27 mouse cellular contexts compared by ENCODE assay signal in genomic region chr2:181657441-181657840, GRCm38 (mm10). TPM values are rescaled to one million over a fixed set of nuclear protein-coding genes. Genes with fewer than 3 reads are reported as not detected.
"Had no signal": no experiment of that assay in that cellular context is flagged by ENCODE, and none has a peak within 500 bp of the region (broad histone marks: within the 10 kb centered on the region; RNA-seq: fewer than 3 reads in every experiment).

No protein-coding gene starts in this region.

- H3K27ac ChIP-seq: intestine, embryonic 15.5 days; left cerebral cortex, adult 2 months; liver, embryonic 13.5 days; macrophage; midbrain, embryonic 12.5 days; neural tube, embryonic 13.5 days; stomach, postnatal 0 days had no signal

- H3K9ac ChIP-seq: intestine, embryonic 15.5 days; liver, embryonic 13.5 days; lung, embryonic 14.5 days; midbrain, embryonic 12.5 days; neural tube, embryonic 13.5 days had no signal

- H3K4me2 ChIP-seq: intestine, embryonic 15.5 days; liver, embryonic 13.5 days; lung, embryonic 14.5 days; midbrain, embryonic 12.5 days; neural tube, embryonic 13.5 days had no signal

- DNase-seq: kidney, adult 18-20 months; kidney, adult 9 months; kidney, postnatal 36 days; layer of hippocampus, adult 9-11 months; liver, embryonic 13.5 days; lung, embryonic 14.5 days; right cerebral cortex, adult 18-20 months; right cerebral cortex, postnatal 14 days; right cerebral cortex, postnatal 4 days; thymus, adult 18-20 months; thymus, postnatal 36 days had no signal

- ATAC-seq: intestine, embryonic 15.5 days; lung, postnatal 0 days; midbrain, embryonic 16.5 days had no signal

- H3K4me3 ChIP-seq: intestine, embryonic 15.5 days; left cerebral cortex, adult 2 months; liver, embryonic 13.5 days; midbrain, embryonic 12.5 days; myocyte; neural tube, embryonic 13.5 days had no signal

- H3K9me3 ChIP-seq: intestine, embryonic 15.5 days; liver, embryonic 13.5 days; midbrain, embryonic 12.5 days; neural tube, embryonic 13.5 days had no signal

- H3K27me3 ChIP-seq: intestine, embryonic 15.5 days; liver, embryonic 13.5 days; neural tube, embryonic 13.5 days had no signal

RNA-seq across cellular contexts. Expression of gene Gm29797, which starts 0.6 kb away (rescaled TPM):
- polyA plus RNA-seq: liver, adult 2 months; liver, embryonic 13.5 days; lung, embryonic 14.5 days; lung, postnatal 0 days; macrophage; midbrain, embryonic 12.5 days; myocyte; neural tube, embryonic 13.5 days; stomach, embryonic 14.5 days; stomach, postnatal 0 days had no signal

RNA-seq across cellular contexts. Expression of gene Sox18, which starts 14.0 kb away (rescaled TPM):
- polyA plus RNA-seq: macrophage had no signal

RNA-seq across cellular contexts. Expression of gene Lkaaear1, which starts 40.8 kb away (rescaled TPM):
- polyA plus RNA-seq: intestine, embryonic 15.5 days; kidney, embryonic 16.5 days; limb, embryonic 11.5 days; limb, embryonic 14.5 days; liver, adult 2 months; liver, embryonic 13.5 days; liver, embryonic 16.5 days; lung, embryonic 14.5 days; lung, postnatal 0 days; macrophage; midbrain, embryonic 12.5 days; midbrain, embryonic 16.5 days; myocyte; neural tube, embryonic 13.5 days; stomach, embryonic 14.5 days; stomach, postnatal 0 days; urinary bladder, adult 2 months had no signal
